Mouse (Mus musculus) large intestine, adult 2 months (tissue): ENCODE measurements around the gene Cux1. TPM values are rescaled to one million over a fixed set of nuclear protein-coding genes. Genes with fewer than 3 reads are reported as not detected.
"Not testable (repeated sequence)": the region's sequence is repeated elsewhere in the genome, so short reads cannot be mapped to it uniquely, and the experiment has no call there.

Source experiments
- DNase-seq: peaks from one replicate; pipeline ENCODE4 v3.0.0-alpha.2; 2012; ENCODE audit warnings: low read depth, low spot score
- WGBS: fragments of 180-500 bp; shearing (Covaris S2); methylation state at CpG from one replicate; pipeline ENCODE4 v1.1.7; 2018; 5-methylcytosine and 5-hydroxymethylcytosine counted together
- polyA plus RNA-seq: library from polyadenylated mRNA; depleted of rRNA; stranded (reverse); fragments of >200 nt; gene quantifications from 2 replicates; pipeline ENCODE4 v1.2.3, GENCODE M21; 2012

Gene Cux1
- polyA plus RNA-seq, 1 experiment: 36.9 TPM

DNA sequence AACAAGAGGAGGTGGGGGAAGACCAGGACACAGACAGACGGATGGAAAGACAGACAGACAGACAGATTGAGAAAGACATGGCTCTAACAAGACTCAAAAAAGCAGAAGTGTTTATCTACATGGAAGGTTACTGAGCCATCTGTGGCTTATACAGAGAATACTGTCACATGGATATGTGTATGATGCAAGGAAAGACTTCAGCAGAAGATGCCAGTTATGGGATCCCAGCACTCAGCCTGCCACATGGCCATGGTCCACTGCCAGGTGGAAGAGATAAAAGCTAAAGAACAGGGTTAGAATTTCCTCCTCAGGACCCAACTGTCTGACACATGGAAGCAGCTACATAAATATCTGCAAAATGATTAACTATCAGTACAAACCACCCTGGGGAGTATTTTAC lies 84.9 kb downstream of the Cux1 start:
- WGBS: 80% methylated on average over 1 of the region's 1 CpGs
- DNase-seq: no peak

DNA sequence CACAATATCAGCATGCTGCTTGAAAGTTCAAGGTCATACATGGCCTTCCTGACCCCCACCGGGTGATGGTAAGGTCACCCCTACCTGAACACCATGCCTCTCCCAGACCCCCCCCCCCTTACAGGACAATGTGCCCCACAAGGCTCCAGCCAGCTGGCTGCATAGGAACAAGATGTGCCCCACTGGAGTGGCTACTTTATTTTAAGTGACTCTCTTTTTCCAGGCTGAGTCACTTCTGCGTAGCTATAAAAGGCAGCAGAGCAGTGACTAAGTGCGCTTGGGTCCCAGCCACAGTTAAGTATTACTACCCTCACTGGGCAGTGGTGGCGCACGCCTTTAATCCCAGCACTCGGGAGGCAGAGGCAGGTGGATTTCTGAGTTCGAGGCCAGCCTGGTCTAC lies 86.7 kb downstream of the Cux1 start:
- no peak for DNase-seq
- WGBS: 68% methylated on average over 7 of the region's 7 CpGs

DNA sequence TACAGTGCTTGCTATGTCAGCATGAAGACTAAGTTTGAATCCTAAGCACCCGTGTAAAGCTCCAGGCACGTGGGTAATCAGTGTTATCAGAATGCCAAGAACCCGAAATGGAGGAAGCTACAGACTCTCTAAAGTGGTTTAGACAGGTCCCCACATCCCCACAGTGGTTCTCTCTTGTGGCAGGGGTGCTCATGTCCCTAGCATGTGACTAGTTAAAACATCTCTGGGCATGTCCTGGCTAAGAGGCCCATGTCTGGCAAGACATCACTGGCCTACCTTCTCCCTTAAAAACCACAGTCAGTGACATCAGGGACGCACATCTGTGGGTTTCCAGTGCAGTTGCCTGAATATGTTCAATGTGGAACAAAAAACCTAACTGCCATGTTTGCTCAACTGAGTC lies 87.5 kb downstream of the Cux1 start:
- WGBS: 62% methylated on average over 4 of the region's 4 CpGs
- no peak for DNase-seq

DNA sequence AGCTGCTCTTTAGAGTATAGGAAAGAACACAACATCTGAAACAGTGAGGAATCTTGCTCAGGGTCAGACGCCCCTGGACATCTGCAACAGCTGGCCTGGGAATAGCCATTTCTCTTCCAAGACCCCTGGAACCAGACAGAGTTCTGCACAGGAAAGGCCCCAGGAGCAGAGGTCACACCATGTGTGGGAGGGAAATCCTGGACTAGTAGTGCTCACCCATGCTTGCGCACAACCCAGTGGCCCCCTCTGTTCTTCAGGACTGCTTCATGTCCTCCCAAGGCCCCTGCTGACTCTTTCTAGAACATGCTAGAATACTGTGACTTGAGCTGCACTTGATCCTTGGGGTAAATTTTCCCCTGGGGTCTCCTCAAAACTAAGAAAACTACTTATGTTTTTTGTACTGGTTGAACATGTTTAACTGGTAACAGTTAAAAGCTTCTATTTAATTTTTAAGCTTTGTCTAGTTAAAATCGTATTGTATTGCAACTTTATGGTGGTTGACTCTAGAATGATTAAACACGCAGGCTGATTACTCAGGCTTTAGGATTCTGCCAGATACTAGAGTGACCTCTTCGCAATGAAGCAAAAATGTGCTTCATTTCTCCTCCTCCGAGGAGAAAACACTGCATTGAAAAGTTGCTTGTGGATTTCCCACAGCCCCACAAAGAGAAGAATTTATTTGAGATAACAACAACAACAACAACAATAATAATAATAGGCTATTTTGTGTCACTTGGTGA lies 88.1 kb downstream of the Cux1 start:
- 58% methylated on average over 6 of the region's 6 CpGs for WGBS
- no peak for DNase-seq

DNA sequence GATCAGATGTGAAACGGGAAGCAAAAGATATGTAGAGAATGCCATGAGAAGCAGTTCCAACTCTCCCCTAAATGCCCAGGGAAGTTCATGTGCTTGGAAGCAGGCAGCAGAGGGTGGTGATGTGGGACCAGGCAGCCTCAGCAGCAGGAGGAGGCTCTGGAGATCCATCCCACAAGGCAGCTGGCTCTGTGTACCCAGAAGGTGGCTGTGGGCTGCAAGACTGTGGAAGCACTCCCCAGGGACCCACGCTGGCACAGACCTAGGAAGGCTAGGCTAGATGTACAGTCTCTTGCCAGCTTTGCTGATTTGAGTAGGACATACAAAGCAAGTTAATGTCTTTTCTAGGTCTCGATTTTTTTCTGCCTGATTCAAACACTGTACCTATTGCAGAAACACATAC lies 91.0 kb downstream of the Cux1 start:
- 82% methylated on average over 3 of the region's 3 CpGs for WGBS
- DNase-seq: no peak

DNA sequence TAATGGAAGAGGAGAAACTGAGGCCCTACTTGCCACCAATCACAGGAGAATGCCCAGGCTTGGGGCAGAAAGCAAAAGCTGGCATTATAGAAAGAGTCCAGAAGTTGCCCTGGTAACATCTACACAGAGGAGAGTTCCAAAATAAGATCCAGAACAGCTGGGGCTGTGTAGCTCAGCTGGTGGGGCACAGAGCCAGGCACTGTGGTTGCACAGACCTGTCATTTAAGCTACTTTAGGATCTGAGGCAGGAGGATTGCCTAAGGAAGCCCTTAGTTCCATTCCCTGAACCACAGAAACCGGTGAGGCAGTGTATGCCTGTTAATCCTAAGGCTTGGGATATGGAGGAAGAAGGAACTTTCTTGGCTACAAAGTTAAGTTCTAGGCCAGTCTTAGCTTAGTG lies 92.1 kb downstream of the Cux1 start:
- no peak for DNase-seq
- WGBS: 86% methylated on average over 1 of the region's 1 CpGs

DNA sequence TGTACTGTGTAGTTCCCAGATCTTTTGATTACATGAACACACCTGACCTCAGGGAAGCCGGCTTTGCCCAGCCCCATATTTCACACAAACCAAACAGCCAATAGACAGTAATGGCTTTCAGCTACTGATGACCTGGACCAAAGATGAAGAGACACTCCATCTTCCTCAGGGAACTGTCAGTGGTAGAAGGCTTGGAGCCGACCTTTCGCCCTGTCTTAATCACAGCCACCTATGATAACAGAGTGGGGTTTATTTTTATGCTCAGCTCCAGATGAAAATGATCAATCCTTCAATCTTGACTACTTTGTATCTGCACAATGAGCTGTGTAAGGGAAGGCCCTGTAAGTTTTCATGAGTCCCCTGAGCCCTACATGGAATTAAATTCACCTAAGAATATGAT lies 93.2 kb downstream of the Cux1 start:
- 84% methylated on average over 3 of the region's 3 CpGs for WGBS
- DNase-seq: no peak

DNA sequence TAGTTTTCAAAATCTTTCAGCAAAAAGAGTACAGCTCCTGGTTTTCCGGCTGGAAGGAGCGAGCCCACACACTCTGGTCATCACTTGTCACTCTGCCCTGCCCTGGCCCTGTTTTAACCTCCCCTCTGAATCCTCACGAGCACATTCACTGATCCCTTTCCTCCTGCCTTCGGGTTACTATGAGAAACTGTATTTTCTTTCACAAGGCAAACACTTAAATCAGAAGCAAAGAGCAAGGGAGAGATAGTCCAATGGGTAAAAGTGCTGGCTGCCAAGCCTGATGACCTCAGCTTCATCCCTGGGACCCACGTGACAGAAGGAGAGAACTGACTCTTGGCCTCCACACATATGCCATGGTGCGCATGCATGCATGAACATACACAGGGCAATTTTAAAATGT lies 94.0 kb downstream of the Cux1 start:
- no peak for DNase-seq
- WGBS: 72% methylated on average over 6 of the region's 6 CpGs

DNA sequence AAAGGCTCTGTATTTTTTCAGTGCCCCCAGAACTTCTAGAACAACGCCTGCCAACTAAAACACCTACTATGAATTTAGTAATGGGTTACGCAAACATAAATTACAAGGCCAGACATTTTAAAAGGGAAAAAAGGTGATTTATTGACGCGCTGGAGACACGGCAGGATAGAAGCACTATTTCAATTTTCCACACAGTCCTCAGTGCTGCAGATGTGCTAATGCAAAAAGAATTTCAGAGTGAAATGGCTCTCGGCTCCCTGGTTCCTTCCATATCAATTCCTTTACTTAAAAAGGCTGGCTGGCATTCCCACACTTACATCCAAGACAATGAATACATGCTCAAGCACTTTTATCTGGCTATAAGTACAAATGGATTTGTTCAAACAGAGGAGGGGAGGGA lies 94.4 kb downstream of the Cux1 start:
- DNase-seq: no peak
- WGBS: 80% methylated on average over 6 of the region's 6 CpGs

DNA sequence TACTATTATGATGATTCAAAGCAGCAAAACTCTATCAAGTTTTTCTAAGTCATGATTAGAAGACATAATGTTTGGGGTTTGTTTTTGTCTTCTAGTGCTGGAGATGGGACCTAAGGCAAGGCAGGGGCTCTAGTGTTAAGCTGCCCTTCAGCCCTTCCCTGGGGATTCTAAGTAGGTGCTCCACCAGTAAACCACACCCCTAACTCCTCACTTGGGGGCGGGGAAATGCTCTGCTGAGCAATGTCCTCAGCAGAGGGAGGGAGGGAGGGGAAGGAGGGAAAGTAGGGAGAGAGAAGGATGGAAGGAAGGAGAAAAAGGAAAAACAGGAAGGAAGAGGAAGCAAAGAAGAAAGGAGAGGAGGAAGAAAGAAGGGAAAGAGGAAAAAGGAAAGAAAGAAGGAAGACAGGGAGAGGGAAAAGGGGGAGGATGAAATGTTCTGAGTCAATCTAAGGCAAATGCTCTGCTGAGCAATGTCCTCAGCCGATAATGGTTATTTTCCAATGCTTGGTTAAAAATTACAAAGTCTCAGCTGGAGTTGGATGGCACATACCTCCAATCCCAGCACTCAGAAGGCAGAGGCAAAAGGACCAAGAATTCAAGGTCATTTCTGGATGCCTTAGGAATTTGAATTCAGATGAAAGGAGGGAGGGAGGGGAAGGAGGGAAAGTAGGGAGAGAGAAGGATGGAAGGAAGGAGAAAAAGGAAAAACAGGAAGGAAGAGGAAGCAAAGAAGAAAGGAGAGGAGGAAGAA lies 96.1 kb downstream of the Cux1 start:
- WGBS: 32% methylated on average over 2 of the region's 2 CpGs
- DNase-seq: not testable (repeated sequence)

DNA sequence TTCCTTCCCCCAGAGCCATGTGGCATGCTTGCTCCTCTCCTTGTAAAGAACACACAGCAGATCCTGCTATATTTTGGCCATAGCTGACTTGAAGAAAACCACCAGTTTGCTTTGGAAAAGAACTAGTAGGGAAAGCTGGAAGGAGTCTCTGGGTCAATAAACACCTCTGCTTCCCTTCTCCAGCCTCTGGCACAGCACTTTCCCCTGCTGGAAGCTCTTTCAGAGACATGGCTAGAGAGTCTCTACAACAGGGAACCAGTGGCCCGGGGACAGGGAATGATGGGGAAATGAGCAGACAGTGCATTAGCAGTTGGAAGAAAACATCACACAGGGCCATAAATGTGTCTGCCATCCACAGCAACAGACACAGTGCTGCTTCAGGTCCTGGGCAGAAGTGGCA lies 98.0 kb downstream of the Cux1 start:
- WGBS: 56% methylated on average over 1 of the region's 1 CpGs
- no peak for DNase-seq

DNA sequence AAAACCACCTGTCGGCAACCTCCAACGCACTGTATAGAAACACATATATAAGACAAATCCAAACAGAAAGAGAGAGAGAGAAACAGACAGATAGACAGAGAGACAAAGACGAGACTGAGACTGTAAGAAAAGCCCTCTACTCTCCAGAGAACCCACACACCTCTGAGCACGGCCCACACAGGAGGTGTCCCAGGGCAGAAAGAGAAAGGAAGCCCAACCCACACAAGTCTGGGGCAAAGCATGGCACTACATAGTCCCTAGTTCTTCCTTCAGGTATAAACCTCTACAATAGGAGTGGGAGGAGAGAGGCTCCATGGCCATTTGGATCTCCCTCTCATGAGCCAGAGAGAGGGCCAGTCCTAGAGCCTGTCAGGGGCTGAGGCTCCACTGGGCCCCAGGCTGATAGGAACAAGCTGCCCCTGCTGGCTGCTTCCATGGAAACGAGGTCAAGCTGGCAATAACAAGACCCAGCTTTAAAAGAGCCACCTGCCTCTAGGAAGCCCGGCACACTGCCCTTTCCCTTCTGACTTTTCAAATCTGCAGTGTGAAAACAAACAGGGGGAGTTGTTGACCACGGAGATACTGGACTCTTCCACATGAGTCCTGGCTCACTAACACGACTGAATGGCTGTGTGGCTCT lies 99.8 kb downstream of the Cux1 start:
- 46% methylated on average over 8 of the region's 8 CpGs for WGBS
- DNase-seq: no peak

DNA sequence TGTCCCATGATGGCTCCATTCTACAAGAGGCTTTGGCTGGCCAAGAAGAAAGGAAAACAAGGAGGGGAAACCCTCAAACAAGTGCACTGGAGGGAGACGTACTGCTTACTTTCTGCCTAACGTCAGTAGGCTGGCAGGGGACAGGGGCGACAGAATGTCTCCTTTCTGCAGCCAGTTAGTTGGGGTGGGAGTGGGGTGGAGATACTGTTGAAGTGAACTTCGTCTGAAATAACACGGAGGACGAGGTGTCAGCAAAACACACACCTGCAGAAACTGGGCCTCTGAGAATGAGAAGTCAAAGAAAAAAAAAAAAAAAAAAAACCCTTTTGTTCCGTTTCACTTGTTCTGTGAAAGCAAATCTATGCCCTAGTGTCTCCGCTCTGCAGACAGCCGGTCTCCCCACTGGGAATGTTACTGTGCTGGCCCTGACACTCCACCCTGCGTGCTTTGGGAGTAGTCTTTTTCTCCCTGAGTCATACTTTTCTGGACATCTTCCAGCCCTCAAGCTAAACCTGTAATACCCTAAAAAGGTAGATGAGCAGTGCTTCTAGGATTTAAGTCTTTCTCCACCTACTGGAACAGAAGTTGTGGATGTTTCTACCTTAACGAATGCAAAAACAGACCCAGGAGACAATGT lies 101.4 kb downstream of the Cux1 start:
- peak; percentile 42 for DNase-seq
- 54% methylated on average over 11 of the region's 11 CpGs for WGBS

DNA sequence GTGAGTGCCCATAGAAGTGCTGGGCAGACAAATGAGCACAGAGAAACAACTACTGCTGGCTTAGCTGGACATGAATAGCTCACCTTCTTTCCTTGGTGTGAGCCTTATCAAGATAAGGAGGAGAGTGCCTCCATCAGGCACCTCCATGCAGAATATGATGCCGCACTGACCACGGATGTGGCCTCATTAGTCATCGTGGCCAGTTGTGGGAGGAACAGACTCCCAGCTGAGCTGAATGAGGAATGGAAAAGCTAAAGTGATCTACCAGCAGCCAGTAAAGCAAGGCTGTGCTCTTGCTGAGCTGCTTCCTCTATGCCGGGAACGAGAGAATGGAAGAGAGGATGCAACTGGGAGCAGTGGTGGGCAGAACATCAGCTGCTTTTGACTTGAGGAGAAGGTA lies 101.9 kb downstream of the Cux1 start:
- DNase-seq: no peak
- WGBS: 59% methylated on average over 5 of the region's 5 CpGs

DNA sequence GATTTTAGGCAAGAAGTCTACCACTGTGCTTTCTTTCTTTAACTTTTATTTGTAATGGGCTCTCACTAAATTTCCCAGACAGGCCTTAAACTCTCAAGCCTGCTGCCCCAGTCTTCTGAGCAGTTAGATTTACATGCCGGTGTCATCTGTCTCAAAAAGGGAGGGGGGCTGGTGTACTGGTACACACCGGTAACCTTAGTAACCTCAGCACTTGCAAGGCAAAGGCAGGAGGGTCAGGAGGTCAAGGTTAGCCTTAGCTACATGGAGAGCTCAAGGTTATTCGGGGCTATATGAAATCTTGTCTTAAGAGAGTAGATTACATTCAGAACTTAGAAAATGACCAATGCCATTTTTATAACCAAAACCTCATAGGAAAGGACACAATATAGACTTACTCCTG lies 102.4 kb downstream of the Cux1 start:
- no peak for DNase-seq
- 88% methylated on average over 3 of the region's 3 CpGs for WGBS

DNA sequence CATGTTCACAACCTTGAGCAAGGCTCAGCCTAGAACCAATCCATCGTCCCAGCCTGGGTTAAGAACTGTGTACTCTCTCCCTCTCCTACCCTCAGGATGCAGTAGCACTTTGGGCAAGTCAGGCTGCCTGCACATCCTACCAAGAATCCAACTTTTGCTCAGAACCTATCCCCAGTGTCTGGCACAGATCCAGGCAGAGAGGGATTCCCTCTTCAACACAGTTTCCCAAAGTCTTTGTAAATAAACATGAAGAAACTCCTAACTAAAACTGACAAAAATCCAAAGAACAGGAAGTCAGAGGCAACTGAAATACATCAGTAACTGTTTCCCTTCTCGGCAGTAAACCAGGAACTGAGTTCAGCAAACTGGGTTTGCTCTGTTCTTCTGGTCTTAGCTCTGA lies 103.2 kb downstream of the Cux1 start:
- DNase-seq: no peak

DNA sequence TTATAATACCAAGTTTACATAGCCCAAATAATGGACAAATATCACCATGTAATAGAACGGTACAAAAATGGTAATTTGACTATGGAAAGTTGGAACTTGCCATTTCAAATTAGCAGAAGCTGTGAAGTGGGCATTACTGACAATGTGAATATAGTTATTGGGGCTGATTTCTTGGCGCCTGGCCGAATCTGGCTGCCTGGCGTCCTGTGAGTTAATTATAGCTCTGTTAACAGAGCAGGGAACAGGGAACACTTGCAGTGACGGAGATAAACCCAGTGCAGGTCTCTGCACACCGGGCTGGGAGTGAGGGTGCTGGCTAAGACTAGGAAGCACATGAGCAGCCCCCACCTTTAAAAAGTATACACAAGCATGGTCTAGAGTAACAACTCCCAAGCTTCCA lies 104.7 kb downstream of the Cux1 start:
- no peak for DNase-seq
- WGBS: 71% methylated on average over 6 of the region's 6 CpGs

More for the DNA sequence above, 103.2 kb downstream of the Cux1 start:
- 47% methylated on average over 2 of the region's 2 CpGs for WGBS

DNA sequence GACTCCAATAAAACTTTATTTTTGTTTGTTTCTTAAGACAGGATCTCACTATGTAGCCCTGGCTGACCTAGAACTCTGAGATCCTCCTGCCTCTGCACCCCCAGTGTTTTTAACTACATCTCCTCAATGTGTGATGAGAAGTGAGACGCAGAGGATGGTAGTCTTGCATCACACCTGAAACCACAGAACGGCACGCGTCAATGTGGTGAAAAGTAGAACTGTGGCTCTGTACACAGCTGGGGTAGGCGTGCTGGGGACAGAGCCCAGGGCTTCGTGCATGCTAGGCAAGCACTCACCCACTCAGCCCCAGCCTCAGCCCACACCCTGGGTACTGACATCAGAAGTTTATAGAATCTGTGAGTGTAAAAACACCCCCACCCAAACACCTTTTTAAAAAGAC lies 107.4 kb downstream of the Cux1 start:
- 88% methylated on average over 6 of the region's 6 CpGs for WGBS
- no peak for DNase-seq

DNA sequence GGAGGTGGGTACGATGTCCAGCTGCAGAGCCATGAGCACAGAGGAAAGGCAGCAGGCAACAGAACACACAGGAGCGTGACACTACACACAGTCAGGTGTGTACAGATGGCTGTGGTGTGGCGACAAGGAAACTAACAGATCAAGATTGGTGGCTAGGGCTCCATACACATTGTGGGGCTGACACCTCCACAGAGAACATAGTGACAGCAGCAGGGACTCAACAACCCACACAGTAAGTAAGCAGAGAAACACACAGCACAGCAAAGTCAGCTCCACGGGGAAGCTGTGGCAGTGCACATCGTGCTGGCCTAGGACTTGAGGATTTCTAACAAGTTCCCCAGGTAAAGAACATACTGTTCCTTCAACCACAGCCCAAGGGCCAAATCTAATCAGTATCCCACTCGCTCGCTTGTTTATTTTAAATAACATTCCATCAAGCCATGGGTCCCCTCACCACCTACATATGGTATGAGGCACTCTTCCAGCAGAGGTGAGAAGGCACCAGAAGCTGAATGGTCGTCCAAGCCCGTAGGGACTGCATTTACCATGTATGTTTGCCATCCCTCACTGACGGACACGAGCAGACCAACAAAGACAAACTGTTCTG lies 108.3 kb downstream of the Cux1 start:
- 82% methylated on average over 11 of the region's 11 CpGs for WGBS
- DNase-seq: no peak
